Mouse (Mus musculus): ENCODE measurements around the gene Slc17a3. TPM values are rescaled to one million over a fixed set of nuclear protein-coding genes. Genes with fewer than 3 reads are reported as not detected.

Gene Slc17a3
- polyA plus RNA-seq, 1 experiment from 2014 or later = not detected

DNA sequence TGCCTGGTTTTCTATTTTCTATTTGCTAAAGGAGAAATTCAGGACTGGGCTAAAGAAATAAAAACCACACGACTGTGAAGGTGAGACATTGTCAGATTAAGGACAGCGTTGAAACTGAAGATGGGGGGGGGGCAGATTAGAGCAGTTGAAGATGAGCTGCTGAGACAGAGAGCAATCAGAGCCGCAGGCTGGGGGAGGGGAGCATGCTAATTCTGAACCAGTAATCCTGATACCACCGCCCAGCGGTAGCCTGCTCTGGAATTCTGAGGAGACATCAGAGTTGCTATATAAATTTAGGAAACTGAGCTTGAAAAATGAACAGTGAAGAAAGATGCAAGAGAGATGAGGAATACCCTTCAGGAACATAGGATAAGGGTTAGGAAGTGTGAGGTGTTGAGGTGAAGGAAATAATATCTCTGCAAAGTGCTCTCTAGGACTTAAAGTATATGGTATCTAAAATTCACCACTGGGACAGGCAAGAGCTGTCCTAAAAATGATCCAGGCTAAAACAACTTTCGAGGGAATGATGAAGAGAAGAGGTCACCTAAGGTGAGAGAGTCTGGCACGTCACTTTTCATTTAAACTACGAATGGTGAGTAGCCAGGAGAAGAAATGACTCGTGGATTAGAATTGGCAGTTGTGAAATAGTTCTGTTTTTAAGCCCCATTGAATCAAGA lies 53.5 kb downstream of the Slc17a3 start:
- no peak overlapping the region for H3K4me3 ChIP-seq (replicated peaks; ENCODE audit: low read length)
- 14% methylated on average over 9 of the region's 9 CpGs for WGBS
- no peak overlapping the region for H3K27ac ChIP-seq
- no peak overlapping the region for H3K9ac ChIP-seq
- H3K36me3 ChIP-seq (replicated peaks; ENCODE audit: control insufficient read depth, insufficient read depth) = no peaks in the 10 kb centered on the region
- H3K27me3 ChIP-seq (ENCODE audit: control insufficient read depth, insufficient read depth, low read length) = no peaks in the 10 kb centered on the region
- no peaks in the 10 kb centered on the region for H3K9me3 ChIP-seq (ENCODE audit: control insufficient read depth, low read length)
- ATAC-seq (ENCODE audit: low FRiP score) (no peak), DNase-seq (ENCODE audit: low spot score) (no peak)
- H3K4me1 ChIP-seq (replicated peaks; ENCODE audit: control insufficient read depth, insufficient read depth, low read length) = no peaks in the 10 kb centered on the region; the same call in 1 of the 2 replicates
- H3K4me2 ChIP-seq (replicated peaks) = no peak overlapping the region; the same call in 1 of the 2 replicates

DNA sequence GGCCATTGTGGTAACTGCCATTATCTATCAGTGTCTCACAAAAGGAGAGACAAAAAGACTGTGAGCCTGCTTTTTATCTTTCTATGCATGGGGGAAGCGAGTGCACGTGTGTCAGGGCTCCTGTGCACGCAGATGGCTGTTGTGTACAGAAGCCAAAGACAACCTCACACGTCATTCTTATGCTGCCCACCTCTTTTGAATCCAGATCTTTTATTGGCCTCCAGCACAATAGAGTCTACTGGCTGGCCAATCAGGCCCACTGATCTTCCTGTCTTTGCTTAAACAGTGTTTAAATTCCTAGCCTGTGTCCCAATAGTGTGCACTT lies 54.0 kb downstream of the Slc17a3 start:
- no peaks in the 10 kb centered on the region for H3K36me3 ChIP-seq (replicated peaks; ENCODE audit: control insufficient read depth, insufficient read depth)
- H3K9me3 ChIP-seq (ENCODE audit: control insufficient read depth, low read length) = no peaks in the 10 kb centered on the region
- no peak overlapping the region for H3K27ac ChIP-seq
- 12% methylated on average over 4 of the region's 4 CpGs for WGBS
- DNase-seq (ENCODE audit: low spot score) (peak; percentile 31), ATAC-seq (ENCODE audit: low FRiP score) (peak; percentile 78; the same call in 1 of the 2 replicates)
- H3K4me1 ChIP-seq (replicated peaks; ENCODE audit: control insufficient read depth, insufficient read depth, low read length) = no peaks in the 10 kb centered on the region; the same call in 1 of the 2 replicates
- H3K9ac ChIP-seq = no peak overlapping the region
- H3K4me3 ChIP-seq (replicated peaks; ENCODE audit: low read length) = no peak overlapping the region
- H3K4me2 ChIP-seq (replicated peaks) = no peak overlapping the region; the same call in 1 of the 2 replicates
- H3K27me3 ChIP-seq (ENCODE audit: control insufficient read depth, insufficient read depth, low read length) = no peaks in the 10 kb centered on the region

GRCm38 (mm10) chr13:23898242-23898641 lies 59.0 kb downstream of the Slc17a3 start:
- Histone ChIP-seq H3K36me3 (replicated peaks; ENCODE audit: control insufficient read depth, insufficient read depth) (no peaks in the 10 kb centered on the region), H3K9ac (no peak overlapping the region), H3K4me3 (replicated peaks; ENCODE audit: low read length) (no peak overlapping the region), H3K27me3 (ENCODE audit: control insufficient read depth, insufficient read depth, low read length) (no peaks in the 10 kb centered on the region), H3K27ac (no peak overlapping the region), H3K4me2 (replicated peaks) (no peak overlapping the region), H3K4me1 (replicated peaks; ENCODE audit: control insufficient read depth, insufficient read depth, low read length) (no peaks in the 10 kb centered on the region), H3K9me3 (ENCODE audit: control insufficient read depth, low read length) (no peaks in the 10 kb centered on the region)
- WGBS = 54% methylated on average over 6 of the region's 6 CpGs
- DNase-seq (ENCODE audit: low spot score) (no peak), ATAC-seq (ENCODE audit: low FRiP score) (no peak)

- Histone ChIP-seq H3K4me3 (replicated peaks; ENCODE audit: low read length) (no peak overlapping the region), H3K4me2 (replicated peaks) (no peak overlapping the region), H3K36me3 (replicated peaks; ENCODE audit: control insufficient read depth, insufficient read depth) (no peaks in the 10 kb centered on the region), H3K4me1 (replicated peaks; ENCODE audit: control insufficient read depth, insufficient read depth, low read length) (no peaks in the 10 kb centered on the region), H3K27me3 (ENCODE audit: control insufficient read depth, insufficient read depth, low read length) (no peaks in the 10 kb centered on the region), H3K27ac (no peak overlapping the region), H3K9ac (no peak overlapping the region), H3K9me3 (ENCODE audit: control insufficient read depth, low read length) (no peaks in the 10 kb centered on the region)
- 92% methylated on average over 5 of the region's 5 CpGs for WGBS
- no peak for ATAC-seq (ENCODE audit: low FRiP score)
- DNase-seq (ENCODE audit: low spot score) = no peak
These were observed 67.7 kb downstream of the Slc17a3 start for GRCm38 (mm10) chr13:23906906-23907305.

- Histone ChIP-seq H3K4me1 (replicated peaks; ENCODE audit: control insufficient read depth, insufficient read depth, low read length) (no peaks in the 10 kb centered on the region), H3K27ac (no peak overlapping the region), H3K27me3 (ENCODE audit: control insufficient read depth, insufficient read depth, low read length) (no peaks in the 10 kb centered on the region), H3K9ac (no peak overlapping the region), H3K4me2 (replicated peaks) (no peak overlapping the region), H3K36me3 (replicated peaks; ENCODE audit: control insufficient read depth, insufficient read depth) (no peaks in the 10 kb centered on the region), H3K9me3 (ENCODE audit: control insufficient read depth, low read length) (no peaks in the 10 kb centered on the region), H3K4me3 (replicated peaks; ENCODE audit: low read length) (no peak overlapping the region)
- 87% methylated on average over 5 of the region's 5 CpGs for WGBS
- ATAC-seq (ENCODE audit: low FRiP score) (no peak), DNase-seq (ENCODE audit: low spot score) (no peak)
These were observed 70.9 kb downstream of the Slc17a3 start for GRCm38 (mm10) chr13:23910121-23910520.

Other genes with a start within 250 kb of the Slc17a3 start
- gene Hist1h2be, start 218.3 kb upstream of the Slc17a3 start, polyA plus RNA-seq (2014; fragmentation: Nextera tagmentation; extraction: Ambion mirVana) = 0.52 and 1.0 TPM in 2 replicates
- gene Hist1h1e, start 216.9 kb upstream of the Slc17a3 start, polyA plus RNA-seq (2014; fragmentation: Nextera tagmentation; extraction: Ambion mirVana) = 4.4 and 5.3 TPM in 2 replicates
- gene Hist1h2ac, start 155.5 kb upstream of the Slc17a3 start, polyA plus RNA-seq (2014; fragmentation: Nextera tagmentation; extraction: Ambion mirVana) = 0.26 and 0.27 TPM in 2 replicates
- gene Hist1h2bc, start 155.2 kb upstream of the Slc17a3 start, polyA plus RNA-seq (2014; fragmentation: Nextera tagmentation; extraction: Ambion mirVana) = 14.5 and 15.1 TPM in 2 replicates
- gene Hist1h1t, start 143.6 kb upstream of the Slc17a3 start, polyA plus RNA-seq (2014; fragmentation: Nextera tagmentation; extraction: Ambion mirVana) = not detected in 2 replicates
- gene Hist1h4c, start 141.0 kb upstream of the Slc17a3 start, polyA plus RNA-seq (2014; fragmentation: Nextera tagmentation; extraction: Ambion mirVana) = 3.0 and 3.5 TPM in 2 replicates
- 4.8 and 7.0 TPM in 2 replicates for gene Hfe, start 128.6 kb upstream of the Slc17a3 start, polyA plus RNA-seq (2014; fragmentation: Nextera tagmentation; extraction: Ambion mirVana)
- gene Hist1h1c, start 100.6 kb upstream of the Slc17a3 start, polyA plus RNA-seq (2014; fragmentation: Nextera tagmentation; extraction: Ambion mirVana) = 7.2 and 8.3 TPM in 2 replicates
- gene Hist1h3c, start 93.8 kb upstream of the Slc17a3 start, polyA plus RNA-seq (2014; fragmentation: Nextera tagmentation; extraction: Ambion mirVana) = 1.1 TPM in 1 of 2 replicates, not detected in the other
- gene Hist1h2bb, start 92.7 kb upstream of the Slc17a3 start, polyA plus RNA-seq (2014; fragmentation: Nextera tagmentation; extraction: Ambion mirVana) = 0.64 TPM in 1 of 2 replicates, not detected in the other
- 6.7 and 9.8 TPM in 2 replicates for gene Hist1h2ab, start 88.3 kb upstream of the Slc17a3 start, polyA plus RNA-seq (2014; fragmentation: Nextera tagmentation; extraction: Ambion mirVana)
- 1.1 and 1.8 TPM in 2 replicates for gene Hist1h3b, start 87.2 kb upstream of the Slc17a3 start, polyA plus RNA-seq (2014; fragmentation: Nextera tagmentation; extraction: Ambion mirVana)
- 2.1 TPM in 1 of 2 replicates, not detected in the other for gene Hist1h4b, start 82.4 kb upstream of the Slc17a3 start, polyA plus RNA-seq (2014; fragmentation: Nextera tagmentation; extraction: Ambion mirVana)
- gene Hist1h4a, start 78.2 kb upstream of the Slc17a3 start, polyA plus RNA-seq (2014; fragmentation: Nextera tagmentation; extraction: Ambion mirVana) = 0.55 TPM in 1 of 2 replicates, not detected in the other
- gene Hist1h3a, start 77.0 kb upstream of the Slc17a3 start, polyA plus RNA-seq (2014; fragmentation: Nextera tagmentation; extraction: Ambion mirVana) = 0.94 and 2.1 TPM in 2 replicates
- gene Hist1h1a, start 75.8 kb upstream of the Slc17a3 start, polyA plus RNA-seq (2014; fragmentation: Nextera tagmentation; extraction: Ambion mirVana) = 0.50 and 1.1 TPM in 2 replicates
- gene Trim38, start 69.5 kb upstream of the Slc17a3 start, polyA plus RNA-seq (2014; fragmentation: Nextera tagmentation; extraction: Ambion mirVana) = not detected in 2 replicates
- gene Slc17a2, start 32.4 kb upstream of the Slc17a3 start, polyA plus RNA-seq (2014; fragmentation: Nextera tagmentation; extraction: Ambion mirVana) = not detected in 2 replicates
- gene Slc17a1, start 28.3 kb downstream of the Slc17a3 start, polyA plus RNA-seq (2014; fragmentation: Nextera tagmentation; extraction: Ambion mirVana) = not detected in 2 replicates
- gene Slc17a4, start 75.6 kb downstream of the Slc17a3 start, polyA plus RNA-seq (2014; fragmentation: Nextera tagmentation; extraction: Ambion mirVana) = not detected in 2 replicates
- gene Hist1h2ba, start 94.7 kb downstream of the Slc17a3 start, polyA plus RNA-seq (2014; fragmentation: Nextera tagmentation; extraction: Ambion mirVana) = not detected in 2 replicates
- not detected in 2 replicates for gene Hist1h2aa, start 95.0 kb downstream of the Slc17a3 start, polyA plus RNA-seq (2014; fragmentation: Nextera tagmentation; extraction: Ambion mirVana)
- 0.63 and 1.0 TPM in 2 replicates for gene Scgn, start 151.8 kb downstream of the Slc17a3 start, polyA plus RNA-seq (2014; fragmentation: Nextera tagmentation; extraction: Ambion mirVana)

Data from hindbrain, embryonic 14.5 days (tissue).